In the genomic region with DNA sequence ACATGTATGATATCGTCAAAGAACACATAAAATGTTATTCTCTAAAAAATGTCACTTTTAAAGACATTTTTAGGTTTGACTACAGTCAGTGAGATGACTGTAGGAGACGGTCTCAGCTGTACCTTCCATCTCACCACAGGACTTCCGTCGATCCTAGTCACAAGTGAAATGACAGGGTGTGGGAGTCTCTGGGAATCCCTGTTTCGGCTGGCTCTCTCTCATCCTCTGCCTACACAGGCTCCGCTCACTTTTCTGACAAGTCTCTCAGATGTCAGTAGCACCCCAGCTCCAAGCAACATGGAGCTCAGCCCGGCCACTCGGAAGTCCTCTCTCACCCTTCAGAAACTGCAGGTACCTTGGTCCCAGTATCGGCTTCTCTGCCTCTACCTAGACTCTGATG, we compare ENCODE assay signal across 10 mouse cellular contexts. TPM values are rescaled to one million over a fixed set of nuclear protein-coding genes. Genes with fewer than 3 reads are reported as not detected.
DNase-seq lines count a peak whose midpoint lies in the region; ATAC-seq lines count a peak whose summit lies in the region.
"Had no signal": no experiment of that assay in that cellular context is flagged by ENCODE, and none has a peak within 500 bp of the region (broad histone marks: within the 10 kb centered on the region; RNA-seq: fewer than 3 reads in every experiment).

No protein-coding gene starts in this region.

- DNase-seq in frontal cortex, postnatal 10 days (ENCODE audit: low spot score in 2 of 2), result no peak
- peak; percentile 57 for DNase-seq in brain, adult 2 months (ENCODE audit: low read depth, low spot score)
- DNase-seq in adrenal gland, postnatal 25 days, result no peak
- DNase-seq: adrenal gland, adult 8-10 months; adrenal gland, postnatal 10 days; adrenal gland, postnatal 14 days; adrenal gland, postnatal 36 days; cerebellum, adult 11-12 months had no signal

- peak; percentile 69 for ATAC-seq in frontal cortex, adult (ENCODE audit: low TSS enrichment)
- ATAC-seq: Patski had no signal

RNA-seq across cellular contexts. Expression of a gene that starts 20.0 kb away (rescaled TPM):
- total RNA-seq in adrenal gland, postnatal 25 days (2021), result 38.5 and 53.8 TPM in 2 replicates

RNA-seq across cellular contexts. Expression of a gene that starts 56.9 kb away (rescaled TPM):
- total RNA-seq in adrenal gland, postnatal 25 days (2021), result 14.1 and 17.4 TPM in 2 replicates
